Mouse (Mus musculus) kidney, postnatal 0 days (tissue): ENCODE measurements around the gene Magi2. TPM values are rescaled to one million over a fixed set of nuclear protein-coding genes. Genes with fewer than 3 reads are reported as not detected.

Source experiments
- ATAC-seq: fragments of 200-750 bp; cut with Nextera tagmentation; replicated peaks from 2 replicates; pipeline ENCODE4 v1.8.0; 2017; ENCODE audit warnings: low read depth, moderate number of reproducible peaks, moderate TSS enrichment, moderate library complexity; ENCODE audit not compliant: low FRiP score
- DNase-seq: peaks from one replicate; pipeline ENCODE4 v3.0.0-alpha.2; 2016; ENCODE audit warnings: low spot score
- H3K27ac ChIP-seq: fragments of 300-500 bp; sonication (generic); 2 replicates; pipeline ENCODE4 v1.5.1; 2014; ENCODE audit warnings: mild to moderate bottlenecking
- H3K27me3 ChIP-seq: fragments of 300-500 bp; sonication (generic); 2 replicates; pipeline ENCODE4 v1.6.1; 2014; ENCODE audit warnings: low read length, mixed read lengths; ENCODE audit not compliant: insufficient read depth
- H3K36me3 ChIP-seq: fragments of 300-500 bp; sonication (generic); 2 replicates; pipeline ENCODE4 v1.6.1; 2014; ENCODE audit warnings: low read length, mixed read lengths; ENCODE audit not compliant: insufficient read depth
- H3K4me1 ChIP-seq: fragments of 300-500 bp; sonication (generic); replicated peaks from 2 replicates; pipeline ENCODE4 v1.6.1; 2014; ENCODE audit warnings: antibody characterized with exemption, low read length, mixed read lengths; ENCODE audit not compliant: insufficient read depth
- H3K4me2 ChIP-seq: fragments of 300-500 bp; sonication (generic); 2 replicates; pipeline ENCODE4 v1.6.1; 2014; ENCODE audit warnings: mild to moderate bottlenecking, low read length, moderate library complexity, mixed read lengths
- H3K4me3 ChIP-seq: fragments of 300-500 bp; sonication (generic); replicated peaks from 2 replicates; pipeline ENCODE4 v1.5.1; 2014; ENCODE audit warnings: low read depth, low read length
- H3K9ac ChIP-seq: fragments of 300-500 bp; sonication (generic); 2 replicates; pipeline ENCODE4 v1.6.1; 2014; ENCODE audit warnings: low read depth, low read length
- H3K9me3 ChIP-seq: fragments of 300-500 bp; sonication (generic); replicated peaks from 2 replicates; pipeline ENCODE4 v1.6.1; 2016; ENCODE audit warnings: low read length, inconsistent platforms, mixed read lengths
- CTCF ChIP-seq: IDR thresholded peaks from 2 replicates; pipeline ENCODE4 v1.5.1; 2016; ENCODE audit warnings: antibody characterized with exemption, low read depth, mild to moderate bottlenecking, moderate library complexity
- WGBS: fragments of 180-500 bp; shearing (Covaris S2); extraction: QIAGEN DNeasy Blood & Tissue Kit; methylation state at CpG from one replicate; pipeline ENCODE4 v1.1.7; 2014; 5-methylcytosine and 5-hydroxymethylcytosine counted together
- polyA plus RNA-seq: library from polyadenylated mRNA; unstranded; fragments of >200 nt; fragmentation: Nextera tagmentation; extraction: Ambion mirVana; gene quantifications from 2 replicates; pipeline ENCODE4 v1.2.1, GENCODE M21; 2015

Gene Magi2
- 14.5 and 15.9 TPM in 2 replicates for polyA plus RNA-seq

GRCm38 (mm10) chr5:19226866-19227243 is at the start of gene Magi2:
Magi2 (plus strand) TSS chr5:19227036.
- H3K4me3 ChIP-seq, result peak within 1 kb of the TSS; percentile 65
- no peaks in the 10 kb centered on the region for H3K4me1 ChIP-seq
- DNase-seq (peak; percentile 50), ATAC-seq (no peak)
- TF ChIP-seq CTCF, result no peak
- 0% methylated on average over 20 of the region's 26 CpGs for WGBS
- H3K9ac ChIP-seq, result peak within 1 kb of the TSS; percentile 70
- no peaks in the 10 kb centered on the region for H3K9me3 ChIP-seq
- H3K27ac ChIP-seq, result peak within 1 kb of the TSS; percentile 77
- H3K4me2 ChIP-seq, result peak within 1 kb of the TSS; percentile 89
- H3K27me3 ChIP-seq, result no peaks in the 10 kb centered on the region
- H3K36me3 ChIP-seq, result no peaks in the 10 kb centered on the region

GRCm38 (mm10) chr5:19178594-19178993 is 48.2 kb upstream of the Magi2 start:
- 64% methylated on average over 6 of the region's 6 CpGs for WGBS
- TF ChIP-seq CTCF, result no peak
- ATAC-seq, result no peak

GRCm38 (mm10) chr5:19186175-19186574 is 40.7 kb upstream of the Magi2 start:
- whole genome bisulfite sequencing, result 94% methylated on average over 2 of the region's 2 CpGs
- DNase-seq (no peak), ATAC-seq (no peak)
- H3K9me3 ChIP-seq, result no peaks in the 10 kb centered on the region
- no peak overlapping the region for H3K27ac ChIP-seq
- TF ChIP-seq CTCF, result no peak
- H3K36me3 ChIP-seq, result no peaks in the 10 kb centered on the region
- H3K27me3 ChIP-seq, result no peaks in the 10 kb centered on the region
- no peak overlapping the region for H3K4me2 ChIP-seq
- H3K4me1 ChIP-seq, result no peaks in the 10 kb centered on the region
- H3K4me3 ChIP-seq, result no peak overlapping the region
- H3K9ac ChIP-seq, result no peak overlapping the region

More at GRCm38 (mm10) chr5:19178594-19178993, 48.2 kb upstream of the Magi2 start:
- H3K4me2 ChIP-seq, result no peak overlapping the region
- no peaks in the 10 kb centered on the region for H3K27me3 ChIP-seq
- H3K4me3 ChIP-seq, result no peak overlapping the region
- no peaks in the 10 kb centered on the region for H3K4me1 ChIP-seq
- no peaks in the 10 kb centered on the region for H3K9me3 ChIP-seq
- no peak overlapping the region for H3K9ac ChIP-seq
- no peaks in the 10 kb centered on the region for H3K36me3 ChIP-seq
- DNase-seq, result no peak
- H3K27ac ChIP-seq, result no peak overlapping the region

- no peak overlapping the region for H3K4me3 ChIP-seq
- H3K9ac ChIP-seq, result no peak overlapping the region
- no peaks in the 10 kb centered on the region for H3K27me3 ChIP-seq
- DNase-seq (no peak), ATAC-seq (no peak)
- no peak overlapping the region for H3K4me2 ChIP-seq
- no peak overlapping the region for H3K27ac ChIP-seq
- no peaks in the 10 kb centered on the region for H3K36me3 ChIP-seq
- H3K9me3 ChIP-seq, result no peaks in the 10 kb centered on the region
- WGBS, result 63% methylated on average over 3 of the region's 3 CpGs
- no peak for TF ChIP-seq CTCF
- no peaks in the 10 kb centered on the region for H3K4me1 ChIP-seq
Observed at GRCm38 (mm10) chr5:19211665-19212064, 15.2 kb upstream of the Magi2 start.

- no peak for TF ChIP-seq CTCF
Observed at GRCm38 (mm10) chr5:19226144-19226865, 531 bp upstream of the Magi2 start.

GRCm38 (mm10) chr5:19227281-19227680 is 445 bp downstream of the Magi2 start:
- Histone ChIP-seq H3K4me2 (peak overlapping the region; percentile 89), H3K9me3 (no peaks in the 10 kb centered on the region), H3K36me3 (no peaks in the 10 kb centered on the region), H3K4me1 (no peaks in the 10 kb centered on the region), H3K9ac (peak overlapping the region; percentile 70), H3K27me3 (no peaks in the 10 kb centered on the region), H3K4me3 (peak overlapping the region; percentile 65), H3K27ac (peak overlapping the region; percentile 77)
- no peak; the same call in 1 of the 2 replicates for ATAC-seq
- 2% methylated on average over 21 of the region's 21 CpGs for WGBS
- TF ChIP-seq CTCF, result no peak
- no peak for DNase-seq

More at GRCm38 (mm10) chr5:19226144-19226865, 531 bp upstream of the Magi2 start:
- ATAC-seq (peak; percentile 93), DNase-seq (peak; percentile 87)
- no peaks in the 10 kb centered on the region for H3K36me3 ChIP-seq
- peak overlapping the region; percentile 65 for H3K4me3 ChIP-seq
- no peaks in the 10 kb centered on the region for H3K9me3 ChIP-seq
- peak overlapping the region; percentile 89 for H3K4me2 ChIP-seq
- H3K9ac ChIP-seq, result peak overlapping the region; percentile 70
- WGBS, result under 1% methylated on average over 48 of the region's 51 CpGs
- no peaks in the 10 kb centered on the region for H3K4me1 ChIP-seq
- H3K27me3 ChIP-seq, result no peaks in the 10 kb centered on the region
- H3K27ac ChIP-seq, result peak overlapping the region; percentile 77
